Mouse (Mus musculus) regulatory T cell (primary cell): ENCODE data around the gene Pfkfb3.
"Not testable (repeated sequence)": the region's sequence is repeated elsewhere in the genome, so short reads cannot be mapped to it uniquely, and the experiment has no call there.

Experiments
- in situ Hi-C: fragments of 300-600 bp; cut with MboI, MseI; formaldehyde crosslinking; loops from one replicate; pipeline ENCODE4 v1.15.1; 2025; ENCODE audit warnings: high pct_unique_total_duplicates

Pfkfb3 gene

GRCm38 (mm10) chr2:11552297-11552821, 1.5 kb downstream of the Pfkfb3 start:
- in situ Hi-C loops = no loop called here

- in situ Hi-C loops = no loop called here
These were observed 2.2 kb downstream of the Pfkfb3 start for GRCm38 (mm10) chr2:11551726-11552125.

- in situ Hi-C loops = no loop called here
These were observed 5.4 kb downstream of the Pfkfb3 start for GRCm38 (mm10) chr2:11548508-11548907.

- in situ Hi-C loops = no loop called here
These were observed 6.3 kb downstream of the Pfkfb3 start for GRCm38 (mm10) chr2:11547609-11548008.

GRCm38 (mm10) chr2:11546091-11546490, 7.8 kb downstream of the Pfkfb3 start:
- in situ Hi-C loops = no loop called here

GRCm38 (mm10) chr2:11545380-11545779, 8.5 kb downstream of the Pfkfb3 start:
- in situ Hi-C loops = no loop called here

GRCm38 (mm10) chr2:11544342-11544741, 9.5 kb downstream of the Pfkfb3 start:
- in situ Hi-C loops = no loop called here

GRCm38 (mm10) chr2:11543158-11543557, 10.7 kb downstream of the Pfkfb3 start:
- in situ Hi-C loops = no loop called here

- in situ Hi-C loops = no loop called here
These were observed 11.2 kb downstream of the Pfkfb3 start for GRCm38 (mm10) chr2:11542640-11543039.

GRCm38 (mm10) chr2:11542121-11542520, 11.8 kb downstream of the Pfkfb3 start:
- in situ Hi-C loops = no loop called here

- in situ Hi-C loops = not testable (repeated sequence)
These were observed 12.3 kb downstream of the Pfkfb3 start for GRCm38 (mm10) chr2:11541528-11541927.

- in situ Hi-C loops = loop anchor here (5.0 to 10.0 kb wide), 2 partner anchors 34 to 61 kb away; no protein-coding TSS in a partner anchor
These were observed 17.9 kb downstream of the Pfkfb3 start for GRCm38 (mm10) chr2:11535966-11536365.

- in situ Hi-C loops = loop anchor here (5.0 to 10.0 kb wide), 2 partner anchors 33 to 61 kb away; no protein-coding TSS in a partner anchor
These were observed 18.4 kb downstream of the Pfkfb3 start for GRCm38 (mm10) chr2:11535412-11535928.

- in situ Hi-C loops = loop anchor here (5.0 to 10.0 kb wide), 2 partner anchors 33 to 60 kb away; no protein-coding TSS in a partner anchor
These were observed 19.1 kb downstream of the Pfkfb3 start for GRCm38 (mm10) chr2:11534826-11535225.

- in situ Hi-C loops = loop anchor here (10.0 kb wide), 1 partner anchor 55 kb away; no protein-coding TSS in a partner anchor
These were observed 23.8 kb downstream of the Pfkfb3 start for GRCm38 (mm10) chr2:11530101-11530500.

GRCm38 (mm10) chr2:11526063-11526462, 27.8 kb downstream of the Pfkfb3 start:
- in situ Hi-C loops = no loop called here

GRCm38 (mm10) chr2:11524736-11525135, 29.1 kb downstream of the Pfkfb3 start:
- in situ Hi-C loops = no loop called here

- in situ Hi-C loops = no loop called here
These were observed 32.1 kb downstream of the Pfkfb3 start for GRCm38 (mm10) chr2:11521758-11522157.

GRCm38 (mm10) chr2:11520786-11521185, 33.1 kb downstream of the Pfkfb3 start:
- in situ Hi-C loops = no loop called here

- in situ Hi-C loops = no loop called here
These were observed 38.0 kb downstream of the Pfkfb3 start for GRCm38 (mm10) chr2:11515828-11516227.

- in situ Hi-C loops = no loop called here
These were observed 40.6 kb downstream of the Pfkfb3 start for GRCm38 (mm10) chr2:11513057-11513967.

GRCm38 (mm10) chr2:11512127-11512526, 41.8 kb downstream of the Pfkfb3 start:
- in situ Hi-C loops = no loop called here
